Mouse (Mus musculus): ENCODE data around the gene Slc9a3r1.

Slc9a3r1 gene

DNA sequence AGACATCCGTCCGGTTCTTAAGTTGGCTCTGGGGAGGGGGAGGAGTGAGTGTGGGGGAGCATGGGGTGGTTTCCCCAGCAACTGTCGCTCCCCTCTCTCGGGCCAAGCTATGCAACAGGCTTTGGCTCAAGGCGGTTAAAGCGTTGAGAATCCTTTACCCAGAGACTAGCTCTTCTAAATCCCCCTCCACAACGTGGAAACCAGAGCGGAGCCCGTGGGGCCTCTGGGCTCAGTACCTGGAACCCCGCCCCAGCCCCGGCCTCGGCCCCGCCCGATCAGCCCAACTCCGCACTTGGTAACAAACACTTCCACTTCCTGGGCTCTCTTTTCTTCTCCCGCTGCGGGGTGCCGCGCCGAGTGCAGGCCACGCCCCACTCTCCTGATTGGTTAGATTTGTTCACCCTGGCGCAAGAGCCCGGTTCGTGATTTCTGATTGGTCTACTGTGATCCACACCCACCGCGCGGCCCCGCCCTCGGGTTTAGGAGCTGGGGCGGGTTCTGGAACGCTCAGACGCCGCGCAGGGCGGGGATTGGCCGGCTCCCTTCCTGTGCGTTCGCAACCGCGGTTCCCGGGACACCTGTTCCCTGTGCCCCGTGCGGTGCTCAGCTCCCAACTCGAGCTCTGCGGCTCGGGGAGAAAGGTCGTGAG is at the start of gene Slc9a3r1:
TSS of gene Slc9a3r1 (plus strand) at position 510 of the 649 bp plus-strand sequence.
- DNase-seq, result peak; percentile 99

DNA sequence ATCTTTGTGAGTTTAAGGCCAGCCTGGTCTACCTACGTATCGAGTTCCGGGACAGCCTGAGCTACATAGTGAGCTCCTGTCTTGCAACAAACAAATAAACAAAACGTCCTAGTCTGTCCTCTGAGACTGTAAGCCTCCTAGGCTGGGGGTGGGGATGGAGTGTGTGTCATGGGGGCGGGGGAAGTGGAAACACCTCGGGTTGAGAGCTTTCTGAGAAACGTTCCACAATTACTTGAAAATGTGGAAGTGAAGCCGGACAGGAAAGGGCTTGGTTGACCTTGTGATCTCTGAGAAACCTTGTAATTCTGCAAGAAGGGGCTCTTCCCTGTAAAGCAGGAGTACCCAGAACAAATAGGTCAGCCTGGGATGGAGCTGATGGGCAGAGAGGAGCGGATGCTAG is 43.7 kb upstream of the Slc9a3r1 start:
- no peak for DNase-seq

DNA sequence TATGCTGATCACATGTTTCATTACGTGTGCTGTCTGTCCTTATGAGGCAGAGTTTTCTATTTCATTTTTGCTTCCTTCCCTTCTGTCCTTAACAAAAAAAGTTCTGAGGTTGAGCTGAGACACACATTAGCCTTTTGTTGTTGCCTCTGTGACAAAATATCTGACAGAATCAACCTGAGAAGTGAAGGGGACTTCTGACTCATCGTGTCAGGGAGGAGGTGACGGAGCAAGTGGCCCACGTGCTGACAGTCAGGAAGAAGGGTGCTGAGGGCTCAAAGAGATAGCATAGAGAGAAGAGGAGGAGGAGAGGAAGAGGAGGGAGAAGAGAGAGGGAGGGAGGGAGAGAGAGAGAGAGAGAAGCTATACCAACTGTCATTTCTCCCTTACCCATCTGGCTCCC is 34.7 kb upstream of the Slc9a3r1 start:
- DNase-seq, result no peak

DNA sequence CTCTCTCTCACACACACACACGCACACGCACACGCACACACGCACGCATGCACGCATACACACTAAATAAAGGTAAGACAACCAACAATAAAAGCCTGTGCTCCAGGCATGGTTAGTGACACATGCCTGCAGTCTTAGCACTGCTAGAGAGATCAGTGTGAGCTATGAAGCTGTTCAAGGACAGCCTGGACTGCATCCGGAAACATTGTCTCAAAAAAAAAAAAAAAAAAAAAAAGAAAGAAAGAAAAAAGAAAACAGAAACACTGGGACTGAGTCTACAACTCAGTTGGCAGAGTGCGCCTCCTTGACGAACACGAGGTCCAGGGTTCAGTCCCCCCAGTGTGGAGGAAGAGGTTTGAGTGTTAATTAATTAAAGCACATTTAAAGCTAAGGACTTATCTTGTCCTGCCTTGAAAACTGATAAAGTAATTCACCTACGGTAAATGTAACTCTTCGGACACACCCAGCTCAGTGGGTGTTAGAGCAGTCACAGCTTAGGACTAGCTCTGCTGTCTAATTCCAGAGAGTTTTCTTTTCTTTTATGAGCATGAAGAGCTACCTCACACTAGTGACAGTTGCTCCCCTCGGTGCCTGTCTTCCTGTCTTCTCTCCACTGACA is 33.5 kb upstream of the Slc9a3r1 start:
- no peak for DNase-seq

DNA sequence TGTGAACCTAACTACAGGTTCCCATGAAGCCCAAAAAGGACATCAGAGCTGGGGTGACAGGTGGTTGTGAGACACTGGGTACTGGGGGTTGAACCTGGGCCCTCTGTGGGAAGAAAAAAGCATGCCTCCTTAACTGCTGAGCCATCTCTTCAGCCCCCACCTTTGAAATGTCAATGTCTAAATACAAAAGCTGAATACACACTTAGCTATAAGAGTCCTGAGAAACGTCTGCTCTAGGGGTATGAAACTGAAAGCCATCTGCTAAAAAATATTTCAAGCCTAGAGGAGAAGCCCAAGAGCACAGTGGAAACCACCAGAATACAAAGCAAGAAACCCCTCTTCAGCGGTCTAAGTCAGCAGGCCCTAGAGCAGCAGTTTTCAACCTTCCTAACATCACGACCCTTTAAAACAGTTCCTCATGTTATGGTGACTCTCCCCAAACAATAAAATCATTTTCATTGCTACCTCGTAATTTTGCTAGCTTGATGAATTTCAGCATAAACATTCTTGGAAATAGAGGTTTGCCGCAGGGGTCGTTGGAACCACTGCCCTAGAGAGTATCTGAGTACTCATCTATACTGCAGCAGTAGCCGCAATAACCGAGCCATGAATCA is 31.3 kb upstream of the Slc9a3r1 start:
- DNase-seq, result no peak

DNA sequence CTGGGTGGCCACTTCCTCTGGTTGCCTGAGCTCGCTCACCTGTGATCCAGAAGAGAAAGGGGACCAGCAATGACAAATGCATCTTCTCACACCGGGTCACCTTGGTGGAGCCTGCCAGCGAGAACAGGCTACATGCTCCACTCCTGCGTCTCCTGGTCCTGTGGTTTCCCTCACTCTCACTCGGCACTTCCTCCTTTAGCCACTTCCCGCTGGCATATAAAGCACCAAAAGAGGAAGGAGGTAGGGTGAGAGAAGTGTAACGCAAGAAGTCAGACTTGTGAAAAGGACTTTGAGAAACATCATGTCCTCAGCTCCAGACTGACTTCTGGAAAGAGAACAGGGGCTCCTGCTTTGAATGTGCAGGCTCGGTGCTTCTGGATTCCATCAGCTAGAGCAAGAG is 29.3 kb upstream of the Slc9a3r1 start, which contains the start of gene Cd300lf:
TSS of gene Cd300lf (minus strand) at position 193 of the 400 bp plus-strand sequence.
- no peak for DNase-seq

DNA sequence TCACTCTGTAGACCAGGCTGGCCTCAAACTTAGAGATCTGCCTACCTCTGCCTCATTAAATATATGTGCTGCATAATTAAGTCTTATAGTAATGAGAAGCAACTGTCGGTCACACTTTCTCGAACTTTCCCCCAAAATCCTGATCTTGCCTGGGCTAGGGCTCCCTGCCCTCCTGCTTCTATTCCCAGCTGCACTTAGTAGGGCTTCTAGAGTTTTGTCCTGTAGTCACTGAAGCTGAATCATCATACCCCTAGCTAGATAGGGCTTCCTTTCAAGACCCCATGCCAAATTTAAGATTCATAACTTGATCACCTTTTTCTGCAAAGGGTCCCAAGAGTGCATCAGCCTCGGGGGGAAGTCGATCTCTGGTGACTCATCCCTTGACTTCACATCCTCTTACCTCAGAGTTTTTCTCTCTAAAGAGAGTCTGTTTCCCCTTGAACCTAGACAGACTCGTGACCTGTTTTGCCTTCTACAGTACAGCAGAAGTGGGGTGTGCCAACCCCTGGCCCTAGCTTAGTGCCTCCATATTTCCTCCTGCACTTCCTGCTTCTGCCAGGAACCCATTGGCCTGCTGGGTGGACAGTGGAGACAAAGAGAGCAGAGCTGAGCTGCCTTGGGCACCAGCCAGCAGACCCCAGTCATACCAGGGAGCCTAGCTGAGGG is 24.4 kb upstream of the Slc9a3r1 start:
- DNase-seq, result no peak

DNA sequence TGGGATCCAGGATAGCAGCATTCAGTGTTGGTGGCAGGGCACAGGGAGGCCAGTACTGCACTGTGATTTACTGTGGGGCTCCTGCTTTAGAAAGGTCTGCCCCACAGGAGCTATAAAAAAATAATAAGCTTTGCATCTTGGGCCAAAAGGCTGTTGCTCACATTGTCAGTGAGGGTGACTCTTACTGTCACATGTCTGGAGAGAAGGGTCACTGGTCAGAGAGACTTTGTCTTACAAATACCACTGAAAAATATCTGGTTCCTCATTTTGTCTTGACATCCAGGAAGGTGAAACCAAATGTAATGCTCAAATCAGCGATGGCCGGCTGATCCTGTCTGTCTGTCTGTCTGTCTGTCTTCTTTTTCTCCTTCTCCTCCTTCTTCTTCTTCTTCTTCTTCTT is 21.2 kb upstream of the Slc9a3r1 start:
- DNase-seq, result no peak

DNA sequence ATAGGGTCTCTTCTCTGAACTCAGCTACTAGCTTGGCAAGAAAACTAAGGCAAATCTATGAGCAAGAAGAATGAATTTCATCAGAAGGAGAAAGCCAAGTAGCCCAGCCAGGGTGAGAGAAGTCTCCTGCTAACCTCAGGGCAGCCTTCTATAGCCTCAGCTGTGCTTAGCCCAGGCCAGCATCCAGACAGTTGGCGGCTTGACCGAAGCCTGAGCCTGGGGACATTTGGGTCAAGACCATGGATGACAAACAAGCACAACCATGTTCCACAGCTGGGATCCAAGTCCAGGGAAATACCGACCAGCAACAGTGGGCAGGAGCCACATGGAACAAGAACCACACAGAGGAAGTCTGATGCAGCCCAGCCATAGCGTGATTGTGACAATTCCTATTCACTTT is 15.3 kb upstream of the Slc9a3r1 start:
- no peak for DNase-seq

DNA sequence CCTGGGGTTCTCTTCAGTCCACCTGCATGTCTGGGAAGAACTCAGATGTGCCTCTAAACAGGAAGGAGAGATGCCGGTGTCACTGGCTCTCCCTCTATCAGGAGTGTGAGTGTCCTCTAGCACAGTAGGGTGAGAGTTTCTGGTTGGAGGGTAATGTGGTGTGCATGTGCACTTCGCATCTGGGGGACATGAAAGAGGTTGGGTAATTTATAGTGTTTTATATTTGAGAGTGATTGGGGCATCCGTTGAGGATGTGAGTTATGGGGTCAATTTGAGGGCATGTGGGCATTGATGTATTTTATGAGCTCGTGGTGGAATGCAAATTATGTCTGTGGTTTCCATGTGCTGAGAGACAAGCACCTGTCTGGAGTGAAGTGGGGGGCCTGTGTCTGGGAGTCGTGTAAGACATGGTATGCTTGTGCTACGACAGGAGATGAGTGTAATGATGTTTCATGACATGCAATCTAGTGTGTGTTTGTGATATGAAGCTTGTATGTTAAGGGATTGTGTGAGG is 12.3 kb upstream of the Slc9a3r1 start:
- no peak for DNase-seq

DNA sequence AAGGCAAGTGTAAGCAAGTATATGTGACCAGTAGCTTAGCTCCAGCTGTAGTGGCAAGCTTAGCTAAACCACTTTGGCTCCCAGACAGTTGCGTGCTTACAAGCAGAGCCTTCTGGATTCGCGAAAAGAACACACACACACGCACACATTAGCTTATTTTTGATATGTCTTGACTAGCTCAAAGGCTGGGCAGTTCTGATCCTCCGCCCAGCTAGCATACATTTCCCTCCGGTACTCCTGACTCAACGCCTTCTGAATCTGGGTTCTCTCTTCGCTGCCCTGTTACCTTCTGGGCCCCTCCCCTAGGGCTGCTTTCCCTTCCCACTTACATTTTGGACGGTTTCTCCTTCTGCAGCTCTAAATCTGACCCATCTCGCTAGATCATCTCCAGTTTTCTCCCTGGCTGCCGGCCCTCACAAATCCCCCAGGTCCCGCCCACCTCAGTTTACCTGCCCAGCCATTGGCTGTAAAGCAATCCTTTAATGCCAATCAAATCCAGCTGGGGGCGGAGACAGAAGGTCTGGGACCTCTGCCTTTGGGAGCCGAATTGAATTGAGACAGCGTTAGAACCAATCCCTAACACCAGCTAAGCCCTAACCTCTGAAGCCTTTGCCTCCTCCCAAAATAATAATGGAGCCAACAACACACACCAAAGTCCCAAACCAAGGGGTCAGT is 11.2 kb upstream of the Slc9a3r1 start:
- DNase-seq, result peak; percentile 81 to 82

DNA sequence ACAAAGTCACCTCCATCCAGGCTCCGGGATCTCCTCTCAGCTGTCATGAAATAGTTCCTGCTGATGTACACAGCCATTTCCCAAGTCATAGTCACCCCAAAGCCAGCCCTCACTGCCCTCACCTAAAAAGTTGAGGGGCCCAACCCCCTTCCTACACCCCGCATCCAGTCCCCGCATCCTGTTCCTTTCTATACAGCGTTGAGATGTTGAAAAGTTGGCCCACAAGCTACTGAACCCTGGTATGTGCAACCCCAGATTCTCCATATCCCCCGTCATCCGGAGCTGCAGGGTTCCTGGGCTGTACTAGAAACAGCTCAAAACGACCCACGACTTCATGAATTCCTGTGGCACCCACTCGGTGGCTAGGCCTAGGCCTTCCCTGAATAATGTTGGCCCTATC is 10.1 kb upstream of the Slc9a3r1 start:
- no peak for DNase-seq

DNA sequence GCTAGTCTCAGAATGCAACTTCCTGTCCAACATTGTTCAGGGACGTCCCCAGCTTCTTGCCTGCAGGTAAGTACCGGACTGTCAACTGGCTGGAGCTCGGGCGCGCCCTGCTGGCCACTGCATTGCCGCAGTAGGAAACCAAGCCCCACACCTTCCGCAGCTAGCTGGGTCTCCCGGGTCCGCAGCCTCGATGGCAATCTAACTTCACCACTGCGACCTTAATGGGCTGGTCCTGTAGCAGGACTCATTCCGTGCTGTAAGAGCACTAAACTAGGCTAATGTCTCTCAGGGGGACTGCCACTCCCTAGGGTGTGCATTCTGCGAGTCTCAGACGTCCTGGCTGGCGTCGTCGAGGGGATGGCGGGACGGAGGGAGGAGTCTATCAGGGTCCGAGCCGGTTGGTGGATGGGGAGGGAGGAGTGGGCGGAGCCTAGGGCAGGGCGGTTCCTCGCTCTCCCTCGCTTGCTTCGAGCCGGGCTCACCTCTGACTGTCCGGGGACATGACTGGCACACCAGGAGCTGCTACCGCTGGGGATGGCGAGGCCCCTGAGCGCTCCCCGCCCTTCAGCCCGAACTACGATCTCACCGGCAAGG is 9.3 kb upstream of the Slc9a3r1 start:
- DNase-seq, result peak; percentile 85 to 86

DNA sequence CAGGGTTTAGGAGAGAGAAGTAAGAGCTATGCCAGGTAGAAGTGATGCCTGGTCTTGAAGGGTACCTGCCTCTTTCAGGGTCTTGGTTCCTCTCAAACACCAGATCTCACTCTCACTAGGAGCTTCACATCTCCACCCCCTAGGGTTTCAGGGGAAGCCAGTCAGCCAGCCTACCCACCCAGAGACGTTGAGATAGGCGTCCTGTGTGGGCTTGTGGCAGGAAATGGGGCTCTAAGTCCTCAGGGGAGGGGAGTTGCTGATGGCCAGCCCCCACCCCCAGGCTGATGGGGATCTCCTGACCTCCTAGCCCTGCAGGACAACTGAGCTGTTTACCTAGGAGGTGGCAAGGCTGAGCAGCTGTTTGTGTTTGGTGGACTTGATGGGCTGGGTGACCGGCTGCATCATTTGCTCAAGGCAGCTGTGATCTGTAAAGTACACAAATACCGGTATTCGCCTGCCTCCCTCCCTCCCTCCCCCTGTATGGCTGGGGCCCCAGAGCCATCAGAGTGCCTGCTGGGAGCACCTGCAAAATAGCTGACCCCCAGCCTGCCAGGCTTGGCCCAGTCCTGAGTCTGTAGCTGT is 8.0 kb upstream of the Slc9a3r1 start:
- no peak for DNase-seq

DNA sequence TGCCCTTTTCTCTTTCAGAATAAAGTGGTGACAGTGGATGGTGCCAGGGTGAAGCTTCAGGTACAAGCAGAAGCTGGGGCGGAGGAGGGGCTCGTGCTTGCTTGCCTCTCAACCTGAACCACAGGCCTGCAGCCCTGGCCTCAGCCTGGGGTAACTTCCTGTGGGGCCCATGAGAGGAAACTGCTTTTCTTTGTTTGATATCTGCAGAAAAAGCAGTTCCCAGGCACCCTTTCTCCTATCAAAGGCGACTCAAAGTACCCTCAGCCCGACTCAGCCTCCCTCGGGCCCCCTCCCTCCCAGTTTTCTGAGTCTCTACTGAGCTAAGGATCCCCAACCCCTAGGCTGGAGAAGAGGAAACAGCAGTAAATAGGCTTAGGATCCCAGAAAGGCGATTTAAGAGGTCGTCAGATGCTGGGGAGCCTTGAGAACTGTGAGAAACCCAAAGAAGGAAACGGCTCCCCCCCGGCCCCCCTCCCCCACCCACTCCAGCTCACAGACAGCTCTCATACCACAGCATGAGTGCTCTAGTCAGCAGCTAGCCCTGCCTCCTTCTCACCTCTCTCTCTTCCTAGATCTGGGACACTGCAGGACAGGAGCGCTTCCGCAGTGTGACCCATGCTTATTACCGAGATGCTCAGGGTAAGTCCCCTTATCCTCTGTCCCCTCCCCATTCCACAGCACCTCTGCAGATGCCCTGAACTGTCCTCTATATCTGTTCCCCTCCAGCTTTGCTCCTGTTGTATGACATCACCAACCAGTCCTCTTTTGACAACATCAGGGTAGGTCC is 5.0 kb upstream of the Slc9a3r1 start:
- DNase-seq, result no peak

DNA sequence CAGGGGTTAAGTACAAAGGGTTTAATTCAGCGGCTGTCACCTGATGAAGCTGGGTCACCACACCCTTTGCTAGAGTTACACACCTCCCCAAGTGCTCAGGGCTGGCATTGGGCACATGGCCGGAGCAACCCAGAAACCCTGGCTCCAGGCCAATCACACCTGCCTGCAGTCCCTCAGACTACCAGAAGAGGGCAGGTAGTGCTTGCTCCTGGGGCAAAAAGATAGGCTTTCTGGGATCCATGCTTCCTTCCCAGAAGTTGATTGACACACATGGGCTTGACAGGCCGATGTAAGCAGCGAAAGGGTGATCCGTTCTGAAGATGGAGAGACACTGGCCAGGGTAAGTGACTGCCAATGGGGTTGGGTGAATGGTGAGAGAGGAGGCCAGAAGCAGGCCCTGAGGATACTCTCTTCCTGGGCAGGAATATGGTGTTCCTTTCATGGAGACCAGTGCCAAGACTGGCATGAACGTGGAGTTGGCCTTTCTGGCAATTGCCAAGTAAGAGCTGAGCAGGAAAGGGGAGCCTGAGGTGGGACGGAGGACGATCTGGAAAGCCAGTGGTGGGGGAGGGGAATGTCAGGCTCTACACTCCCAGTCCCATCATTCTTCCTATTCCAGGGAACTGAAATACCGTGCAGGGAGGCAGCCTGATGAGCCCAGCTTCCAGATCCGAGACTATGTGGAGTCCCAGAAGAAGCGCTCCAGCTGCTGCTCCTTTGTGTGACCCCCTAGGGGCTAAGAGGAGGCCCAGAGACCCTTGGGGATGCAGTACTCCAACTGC is 2.9 kb upstream of the Slc9a3r1 start:
- peak; percentile 91 to 97 for DNase-seq

DNA sequence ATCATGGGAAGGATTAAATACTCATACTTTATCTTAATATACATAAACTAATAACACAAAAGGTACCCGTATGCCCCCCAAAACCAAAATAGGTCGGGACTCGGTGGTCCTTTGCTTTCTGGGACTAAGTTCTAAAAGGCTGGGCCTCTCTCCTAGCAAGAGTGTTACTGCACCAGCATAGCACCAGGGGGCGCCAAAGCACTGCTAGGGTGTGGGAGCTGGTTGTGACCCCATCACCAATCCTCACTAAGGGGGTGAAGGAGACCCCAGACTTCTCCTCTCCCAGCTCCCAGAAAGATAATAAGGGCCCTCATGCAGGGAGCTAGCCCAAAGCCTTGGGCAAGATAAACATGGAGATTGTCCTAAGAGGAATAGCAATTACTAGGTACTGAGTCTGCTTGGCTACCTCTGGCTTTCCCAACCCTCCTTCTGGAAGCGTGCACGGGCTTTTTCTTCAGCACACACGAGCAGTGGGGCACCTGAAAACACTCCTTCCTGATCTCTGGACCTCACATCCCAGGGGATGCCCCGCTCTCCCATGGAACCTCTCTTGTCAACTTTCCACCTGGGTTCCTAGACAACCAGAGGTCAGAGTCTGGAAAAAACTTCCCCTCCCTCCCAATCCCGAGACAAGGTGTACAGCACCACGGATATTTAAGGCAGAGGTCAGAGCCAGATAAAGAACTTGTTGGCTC is 2.1 kb upstream of the Slc9a3r1 start:
- DNase-seq, result peak; percentile 81 to 85

DNA sequence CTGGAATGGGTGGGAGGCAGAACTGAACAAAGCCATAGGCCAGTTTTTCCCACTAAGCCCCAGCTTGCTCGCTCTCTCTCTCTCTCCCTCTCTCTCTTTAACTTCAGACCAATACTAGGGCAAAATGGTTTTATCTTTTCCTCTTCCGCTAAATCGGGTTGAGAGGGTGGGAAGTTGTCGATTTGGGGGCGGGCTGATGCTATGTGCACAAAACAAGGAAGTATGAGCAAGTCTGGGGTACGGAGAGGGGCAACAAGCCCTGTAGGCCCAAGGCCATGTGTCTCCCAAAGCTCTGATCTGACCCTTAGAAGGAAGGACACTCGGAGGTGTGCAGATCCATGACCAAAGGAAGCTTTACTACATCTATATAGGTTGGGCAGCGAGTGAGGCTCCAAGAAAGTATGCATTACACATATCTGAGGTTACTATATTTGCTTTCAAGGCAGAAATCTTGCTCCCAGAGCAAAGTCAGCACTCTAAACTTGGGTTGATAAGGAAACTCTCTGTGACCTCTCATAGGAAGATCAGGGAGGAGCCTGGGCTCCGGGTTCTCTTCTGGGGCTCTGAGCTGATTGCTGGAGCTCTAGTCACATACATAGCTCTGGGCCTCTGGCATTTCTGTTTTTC is 1.4 kb upstream of the Slc9a3r1 start:
- DNase-seq, result no peak

DNA sequence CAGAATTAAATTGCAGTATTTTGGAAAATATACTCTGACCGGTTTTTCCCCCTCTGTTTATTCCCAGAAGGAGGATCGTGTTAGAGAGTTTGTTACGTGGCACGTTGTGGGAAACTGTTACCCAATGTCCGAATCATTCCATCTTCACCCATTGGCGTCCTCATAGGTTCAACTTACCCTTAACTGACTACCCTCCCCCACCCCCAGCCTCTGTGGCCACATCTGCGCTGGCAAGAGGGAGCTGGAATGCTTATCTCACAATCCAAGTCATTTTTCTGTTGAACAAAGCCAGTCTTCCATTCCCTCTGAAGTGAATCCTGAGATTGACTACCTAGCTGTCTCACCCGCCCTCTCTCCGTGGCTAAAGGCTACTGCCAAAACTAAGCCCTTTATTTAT is 938 bp upstream of the Slc9a3r1 start:
- no peak for DNase-seq

Measured in cerebellum, postnatal 36 days (tissue).